9 mouse cellular contexts compared by ENCODE assay signal in the genomic region with DNA sequence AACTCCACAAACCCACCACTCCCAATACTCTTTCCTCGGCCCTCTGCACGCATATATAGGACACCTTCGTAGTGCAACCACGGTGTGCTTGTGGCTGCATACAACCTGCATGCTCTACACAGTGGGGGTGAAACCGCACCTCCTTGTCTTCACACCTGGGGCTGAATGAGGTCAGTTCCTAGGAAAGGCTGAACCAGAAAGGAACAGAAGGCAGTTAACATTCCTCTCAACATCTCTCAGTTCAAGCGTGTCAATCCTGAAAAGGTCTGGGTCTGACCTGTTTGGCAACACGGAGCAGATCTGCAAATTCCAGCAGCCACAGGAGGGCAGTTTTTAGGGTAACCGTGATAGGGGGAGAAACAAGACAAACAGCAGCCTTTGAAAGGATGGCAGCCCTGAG. TPM values are rescaled to one million over a fixed set of nuclear protein-coding genes. Genes with fewer than 3 reads are reported as not detected.
A peak's percentile ranks its signal among the peaks of the same experiment; 100 is the strongest.
DNase-seq lines count a peak whose midpoint lies in the region; ATAC-seq lines count a peak whose summit lies in the region.
"Had no signal": no experiment of that assay in that cellular context is flagged by ENCODE, and none has a peak within 500 bp of the region (broad histone marks: within the 10 kb centered on the region; RNA-seq: fewer than 3 reads in every experiment).

No protein-coding gene starts in this region.

- H3K27ac ChIP-seq in heart, embryonic 15.5 days, result peak overlapping the region; percentile 41
- no peak overlapping the region for H3K27ac ChIP-seq in midbrain, embryonic 11.5 days (ENCODE audit: low read depth, low read length)
- H3K27ac ChIP-seq in midbrain, embryonic 15.5 days, result no peak overlapping the region
- peak overlapping the region; percentile 28; the same call in 1 of the 2 replicates for H3K27ac ChIP-seq in stomach, embryonic 16.5 days (ENCODE audit: low read length)
- H3K27ac ChIP-seq: liver, embryonic 14.5 days had no signal

- ATAC-seq in heart, embryonic 15.5 days (replicated peaks; ENCODE audit: insufficient number of reproducible peaks, insufficient read depth, low FRiP score, low read depth), result no peak
- ATAC-seq in midbrain, embryonic 11.5 days (ENCODE audit: low FRiP score), result no peak
- ATAC-seq in midbrain, embryonic 15.5 days (replicated peaks), result no peak
- no peak for ATAC-seq in stomach, embryonic 16.5 days (ENCODE audit: insufficient read depth, low FRiP score)
- no peak for ATAC-seq in frontal cortex, adult (ENCODE audit: low TSS enrichment)

- H3K4me3 ChIP-seq in heart, embryonic 15.5 days, result no peak overlapping the region
- no peak overlapping the region for H3K4me3 ChIP-seq in midbrain, embryonic 11.5 days (ENCODE audit: low read depth, low read length)
- no peak overlapping the region for H3K4me3 ChIP-seq in midbrain, embryonic 15.5 days
- H3K4me3 ChIP-seq in stomach, embryonic 16.5 days (replicated peaks; ENCODE audit: low read length), result no peak overlapping the region

- H3K36me3 ChIP-seq in heart, embryonic 15.5 days, result no peaks in the 10 kb centered on the region
- H3K36me3 ChIP-seq in midbrain, embryonic 11.5 days (ENCODE audit: control insufficient read depth, insufficient read depth, low read length), result no peaks in the 10 kb centered on the region
- no peaks in the 10 kb centered on the region for H3K36me3 ChIP-seq in midbrain, embryonic 15.5 days (replicated peaks)
- H3K36me3 ChIP-seq in stomach, embryonic 16.5 days (ENCODE audit: control insufficient read depth, insufficient read depth, low read length), result no peaks in the 10 kb centered on the region

- H3K4me2 ChIP-seq in heart, embryonic 15.5 days, result no peak overlapping the region
- H3K4me2 ChIP-seq in midbrain, embryonic 11.5 days, result no peak overlapping the region
- H3K4me2 ChIP-seq in midbrain, embryonic 15.5 days, result no peak overlapping the region
- no peak overlapping the region for H3K4me2 ChIP-seq in stomach, embryonic 16.5 days (ENCODE audit: low read depth, low read length)

- H3K9ac ChIP-seq in heart, embryonic 15.5 days, result no peak overlapping the region
- no peak overlapping the region for H3K9ac ChIP-seq in midbrain, embryonic 11.5 days (ENCODE audit: low read length)
- no peak overlapping the region for H3K9ac ChIP-seq in midbrain, embryonic 15.5 days
- 0 out of 2 replicates have a peak overlapping the region, but pooled peaks have one; percentile 40 for H3K9ac ChIP-seq in stomach, embryonic 16.5 days (ENCODE audit: low read length)
- H3K9ac ChIP-seq: liver, embryonic 14.5 days had no signal

- intact Hi-C loops in heart, postnatal 36 days (cut with DNase I), result no loop called here

- no peaks in the 10 kb centered on the region for H3K27me3 ChIP-seq in heart, embryonic 15.5 days
- no peaks in the 10 kb centered on the region for H3K27me3 ChIP-seq in midbrain, embryonic 11.5 days (ENCODE audit: control insufficient read depth, insufficient read depth, low read length)
- H3K27me3 ChIP-seq in midbrain, embryonic 15.5 days (replicated peaks), result no peaks in the 10 kb centered on the region
- H3K27me3 ChIP-seq in stomach, embryonic 16.5 days (ENCODE audit: control insufficient read depth, insufficient read depth, low read length), result no peaks in the 10 kb centered on the region

- peaks cover 28% of the 10 kb centered on the region for H3K4me1 ChIP-seq in heart, embryonic 15.5 days (replicated peaks)
- H3K4me1 ChIP-seq in midbrain, embryonic 11.5 days (ENCODE audit: control insufficient read depth, insufficient read depth, low read length), result peaks cover 11% of the 10 kb centered on the region
- H3K4me1 ChIP-seq in midbrain, embryonic 15.5 days, result peaks cover 20% of the 10 kb centered on the region
- H3K4me1 ChIP-seq in stomach, embryonic 16.5 days (ENCODE audit: control insufficient read depth, insufficient read depth, low read length), result peaks cover 25% of the 10 kb centered on the region

- WGBS in heart, embryonic 15.5 days, result 70% methylated on average over 8 of the region's 8 CpGs
- 84% methylated on average over 8 of the region's 8 CpGs for WGBS in midbrain, embryonic 11.5 days
- 78% methylated on average over 8 of the region's 8 CpGs for WGBS in midbrain, embryonic 15.5 days
- WGBS in stomach, embryonic 16.5 days, result 60% methylated on average over 8 of the region's 8 CpGs

- H3K9me3 ChIP-seq in heart, embryonic 15.5 days (replicated peaks), result no peaks in the 10 kb centered on the region
- H3K9me3 ChIP-seq in midbrain, embryonic 11.5 days (ENCODE audit: control insufficient read depth, low read length), result no peaks in the 10 kb centered on the region; the same call in 1 of the 2 replicates
- no peaks in the 10 kb centered on the region for H3K9me3 ChIP-seq in midbrain, embryonic 15.5 days
- H3K9me3 ChIP-seq in stomach, embryonic 16.5 days (replicated peaks; ENCODE audit: control insufficient read depth, low read length), result peaks cover 13% of the 10 kb centered on the region

- DNase-seq in heart, postnatal 36 days, result no peak
- DNase-seq in midbrain, embryonic 11.5 days (ENCODE audit: low spot score, missing footprints), result peak; percentile 80
- DNase-seq in induced T-regulatory cell, adult 2 months (ENCODE audit: low read depth), result peak; percentile 12
- no peak for DNase-seq in c-Kit-positive CD71-positive TER-119-positive erythroid progenitor cells, embryonic 14.5 days (ENCODE audit: low spot score)

RNA-seq across cellular contexts. Expression of a gene that starts 21.7 kb away (rescaled TPM):
- 5.1 and 6.6 TPM in 2 replicates for polyA plus RNA-seq in heart, embryonic 15.5 days (2015; fragmentation: Nextera tagmentation; extraction: Ambion mirVana)
- 10 to 100 TPM; 22.0 to 23.2 TPM for total RNA-seq in heart, postnatal 36 days (2021)
- polyA plus RNA-seq in midbrain, embryonic 11.5 days (2014; fragmentation: Nextera tagmentation; extraction: Ambion mirVana), result 3.1 and 3.2 TPM in 2 replicates
- 3.8 and 4.3 TPM in 2 replicates for polyA plus RNA-seq in midbrain, embryonic 15.5 days (2015; fragmentation: Nextera tagmentation; extraction: Ambion mirVana)
- polyA plus RNA-seq in stomach, embryonic 16.5 days (2015; fragmentation: Nextera tagmentation; extraction: Ambion mirVana), result 1.3 and 1.6 TPM in 2 replicates

Comparison
In these comparisons a context has a peak if more than half of its experiments do, and no peak if none do; other contexts are left out.
1. H3K27ac ChIP-seq: peak in heart, embryonic 15.5 days (single experiment) and stomach, embryonic 16.5 days (single experiment); none in midbrain, embryonic 11.5 days (single experiment) and midbrain, embryonic 15.5 days (single experiment).
2. DNase-seq: peak in midbrain, embryonic 11.5 days (single experiment) and induced T-regulatory cell, adult 2 months (single experiment); none in heart, postnatal 36 days (0 of 2) and c-Kit-positive CD71-positive TER-119-positive erythroid progenitor cells, embryonic 14.5 days (single experiment).